Mouse (Mus musculus) adrenal gland, adult (tissue): ENCODE data around the gene Slc30a10.
A peak's percentile ranks its signal among the peaks of the same experiment; 100 is the strongest.

ENCODE experiments used
- DNase-seq, 2 experiments: peaks; one replicate each; pipeline ENCODE4 v3.0.0; 2022 to 2023; ENCODE audit warnings: low spot score in 1 of 2; ENCODE audit not compliant: inconsistent age in 2 of 2

The Slc30a10 gene

DNA sequence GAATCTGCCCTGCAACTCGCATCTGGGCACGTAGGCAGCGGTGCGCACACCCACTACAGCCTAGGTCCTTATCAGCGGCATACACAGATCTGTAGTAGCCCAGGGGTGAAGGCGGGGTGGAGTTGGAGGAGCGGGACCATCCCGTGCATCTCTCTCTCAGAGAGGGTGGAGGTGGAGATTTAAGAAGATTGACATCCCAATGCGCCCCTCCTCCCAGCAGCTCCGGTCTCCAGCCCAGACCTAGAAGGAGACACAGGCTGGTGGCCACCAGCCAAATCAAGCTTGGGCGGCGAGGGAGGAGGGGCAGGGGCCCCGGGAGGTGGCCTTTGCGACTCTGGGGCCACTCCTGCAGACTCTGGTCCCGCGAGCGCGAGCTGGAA, at the start of gene Slc30a10:
TSS of gene Slc30a10 (plus strand) at position 274 of the 380 bp plus-strand sequence.
- peak in 1 of 2 experiments; percentile 29 for DNase-seq

DNA sequence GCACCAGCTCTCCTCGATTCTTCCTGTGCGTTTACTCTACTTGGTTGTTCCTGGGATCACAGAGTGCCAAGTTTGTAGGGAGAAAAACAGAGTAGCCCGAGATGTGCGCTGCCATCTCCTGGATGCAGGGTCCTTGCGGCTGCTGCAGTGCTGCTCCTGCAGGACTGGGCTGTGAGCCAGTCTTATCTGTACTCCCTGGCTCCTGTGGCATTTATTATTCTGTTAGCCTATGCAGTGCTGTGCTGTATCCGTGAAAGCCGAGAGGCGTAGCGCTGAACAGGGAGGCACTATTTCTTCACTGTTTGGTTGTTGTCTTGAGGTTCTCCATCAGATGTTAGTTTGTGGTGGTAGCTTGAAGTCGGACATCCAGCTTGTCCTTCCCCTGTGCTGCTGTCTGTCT, 48.7 kb upstream of the Slc30a10 start:
- no peak for DNase-seq

DNA sequence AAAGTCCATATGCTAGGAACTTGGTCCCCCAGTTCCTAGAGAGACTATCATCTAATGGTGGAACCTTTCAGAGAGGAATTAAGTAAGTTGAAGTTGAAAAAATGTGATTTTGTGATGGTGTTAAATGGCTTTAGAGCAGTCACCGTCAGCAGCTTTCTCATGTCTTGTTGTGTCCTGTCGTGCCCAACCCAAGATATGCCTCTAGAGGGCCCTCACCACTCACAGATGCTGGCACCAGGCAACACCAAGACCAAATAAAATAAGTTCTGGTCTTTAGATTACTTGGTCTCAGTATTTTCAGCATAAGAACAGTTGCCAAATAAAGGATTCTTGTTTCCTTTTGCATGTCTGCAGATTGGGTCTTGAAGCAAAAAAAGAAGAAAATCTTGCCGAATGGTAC, 44.8 kb upstream of the Slc30a10 start:
- DNase-seq: no peak

DNA sequence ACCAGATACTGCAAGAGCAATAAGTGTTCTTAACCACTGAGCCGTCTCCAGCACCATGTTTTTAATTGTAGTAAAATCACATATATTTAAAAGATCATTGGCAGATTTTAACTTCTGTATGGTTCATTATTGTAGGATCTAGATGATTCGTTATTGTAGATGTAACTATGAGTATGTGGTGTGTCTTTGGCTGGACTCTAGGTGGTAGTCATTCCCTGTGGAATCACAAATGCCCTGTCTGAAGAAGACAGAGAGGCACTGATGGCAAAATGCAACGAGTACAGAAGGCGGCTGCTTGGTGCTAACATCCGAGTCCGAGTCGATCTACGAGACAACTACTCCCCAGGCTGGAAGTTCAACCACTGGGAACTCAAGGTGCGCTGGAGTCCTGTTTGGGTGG, 36.6 kb upstream of the Slc30a10 start:
- no peak for DNase-seq

DNA sequence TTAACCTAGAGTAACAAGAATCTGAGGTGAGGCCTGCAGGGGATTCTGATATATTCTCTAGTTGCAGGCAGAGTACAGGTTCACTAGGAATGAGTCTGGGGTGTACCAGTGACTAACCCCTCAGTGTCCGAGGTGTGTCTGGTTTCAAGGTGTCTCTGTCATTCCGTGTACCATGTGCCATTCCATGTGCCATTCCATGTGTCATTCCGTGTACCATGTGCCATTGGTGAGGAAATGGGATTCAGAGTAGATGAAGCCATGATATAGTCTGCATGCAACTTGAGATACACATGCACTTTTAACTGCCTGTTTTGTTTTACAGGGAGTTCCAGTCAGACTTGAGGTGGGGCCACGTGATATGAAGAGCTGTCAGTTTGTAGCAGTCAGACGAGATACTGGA, 34.8 kb upstream of the Slc30a10 start:
- DNase-seq: no peak

DNA sequence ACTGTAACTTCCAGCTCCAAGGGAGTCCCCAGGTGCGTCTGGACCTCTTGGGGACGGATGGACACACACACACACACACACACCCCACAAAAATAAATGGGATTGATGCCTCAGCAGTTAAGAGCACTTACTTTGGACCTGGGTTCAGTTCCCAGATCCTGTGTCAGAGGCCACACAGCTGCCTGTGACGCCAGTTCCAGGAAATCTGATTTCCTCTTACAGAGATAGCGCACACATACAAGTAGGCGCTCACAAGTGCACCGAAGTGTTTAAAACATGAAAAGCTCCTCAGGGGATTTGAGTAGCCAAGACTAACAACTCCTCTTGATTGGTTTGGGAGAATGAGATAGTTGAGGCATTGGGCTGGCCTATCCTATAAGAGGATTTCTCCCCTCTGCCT, 33.9 kb upstream of the Slc30a10 start:
- DNase-seq: no peak

DNA sequence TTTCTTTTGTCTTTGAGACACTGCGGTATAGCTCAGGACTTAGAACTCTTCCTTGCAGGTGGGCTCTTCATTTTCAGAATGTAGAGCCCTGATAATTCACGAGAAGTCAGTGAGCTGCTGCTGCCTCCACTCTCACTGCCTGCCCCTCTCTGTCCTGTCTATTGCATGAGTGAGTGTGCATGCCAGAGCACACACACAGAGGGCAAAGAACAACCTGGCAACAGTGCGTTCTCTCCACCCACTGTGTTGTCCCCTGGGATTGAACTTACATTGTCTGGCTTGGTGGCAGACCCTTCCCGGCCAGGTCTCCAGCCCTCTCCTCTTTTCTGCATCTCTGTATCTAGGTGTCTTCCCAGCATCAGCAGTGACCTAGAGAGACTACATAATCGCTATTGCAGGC, 28.1 kb upstream of the Slc30a10 start:
- no peak for DNase-seq

DNA sequence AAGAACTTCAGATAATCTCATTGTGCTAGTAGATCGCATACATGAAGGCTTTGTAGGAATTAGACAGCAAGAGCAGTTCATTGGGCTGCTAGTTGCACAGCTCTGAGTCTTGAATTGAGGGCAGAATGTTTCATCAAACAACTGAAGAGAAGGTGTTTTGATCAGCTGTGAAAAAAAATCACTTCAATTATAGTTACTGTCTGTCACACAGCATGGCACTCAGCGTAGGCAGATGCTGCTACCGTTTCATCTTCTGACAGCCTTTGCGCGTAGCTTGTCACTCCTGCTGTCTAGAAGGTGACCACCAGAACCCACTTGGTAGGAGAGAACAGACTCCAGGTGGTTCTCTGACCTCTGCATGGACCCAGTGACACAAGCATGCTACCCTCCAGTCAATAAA, 24.2 kb upstream of the Slc30a10 start:
- no peak for DNase-seq

DNA sequence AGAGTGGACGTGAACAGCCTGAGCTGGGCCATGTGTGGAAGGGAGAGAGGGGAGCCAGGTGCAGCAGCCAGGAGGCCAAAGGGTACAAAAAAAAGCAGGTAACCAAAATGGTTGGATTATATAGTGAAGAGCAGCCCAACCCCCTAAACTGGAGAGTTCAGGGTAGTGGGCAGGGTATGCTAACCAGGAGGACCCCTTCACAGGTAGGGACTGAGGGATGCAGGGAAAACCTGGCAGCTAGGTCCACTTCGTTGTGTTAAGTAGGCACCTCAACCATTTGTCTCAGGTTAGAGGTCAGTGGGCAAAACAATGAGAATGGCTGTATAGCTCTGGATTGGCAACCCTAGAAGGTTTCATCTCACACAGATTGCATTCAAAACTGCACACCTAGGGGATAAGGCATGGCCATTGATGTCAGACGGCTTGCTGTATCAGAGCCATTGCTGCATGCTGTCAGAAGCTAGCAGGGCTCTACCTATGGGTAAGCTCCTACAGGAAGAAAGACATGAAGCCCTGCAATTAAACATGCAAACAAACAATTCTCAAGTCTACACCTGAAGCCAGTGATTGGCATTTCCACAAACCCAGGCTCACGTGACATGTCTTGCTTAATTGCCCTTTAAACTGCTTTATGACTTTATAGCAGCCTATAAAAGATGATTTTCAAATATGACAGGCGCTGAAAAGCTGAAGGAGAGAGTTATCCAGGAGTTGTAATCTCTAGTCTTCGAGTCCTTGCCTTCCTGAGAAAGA, 23.2 kb upstream of the Slc30a10 start:
- DNase-seq: no peak

DNA sequence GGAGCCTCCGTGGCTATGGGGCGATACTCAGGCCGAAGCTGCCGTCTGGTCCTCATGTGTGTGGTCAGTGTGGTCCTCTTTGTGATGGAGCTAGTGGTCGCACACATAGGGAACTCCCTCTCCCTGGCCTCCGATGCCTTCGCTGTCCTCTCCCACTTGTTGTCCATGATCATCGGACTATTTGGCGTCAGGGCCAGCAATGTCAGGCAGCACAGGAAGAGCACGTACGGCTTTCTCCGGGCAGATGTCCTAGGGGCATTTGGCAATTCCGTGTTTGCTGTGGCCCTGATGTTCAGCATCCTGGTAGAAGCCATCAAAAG, 22.7 kb upstream of the Slc30a10 start:
- DNase-seq: no peak

DNA sequence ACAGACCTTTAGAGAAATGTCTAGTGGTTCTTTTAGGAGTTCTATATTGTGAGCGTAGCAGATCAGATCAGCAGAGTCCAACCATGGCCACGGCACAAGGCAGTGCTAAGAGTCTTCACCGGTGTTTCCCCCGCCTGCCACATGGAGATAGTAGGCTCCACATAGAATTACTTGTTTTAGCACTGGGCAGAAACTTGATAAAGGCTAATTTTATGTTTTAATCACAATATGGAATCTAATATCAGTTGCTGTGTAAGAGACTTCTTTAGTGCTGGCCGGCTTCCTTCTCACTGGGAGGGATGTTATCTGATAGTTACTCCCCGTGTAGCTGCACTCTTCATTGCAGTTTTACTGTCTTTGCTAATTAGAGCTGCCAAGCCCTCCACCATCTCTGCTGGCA, 21.5 kb upstream of the Slc30a10 start:
- DNase-seq: no peak

DNA sequence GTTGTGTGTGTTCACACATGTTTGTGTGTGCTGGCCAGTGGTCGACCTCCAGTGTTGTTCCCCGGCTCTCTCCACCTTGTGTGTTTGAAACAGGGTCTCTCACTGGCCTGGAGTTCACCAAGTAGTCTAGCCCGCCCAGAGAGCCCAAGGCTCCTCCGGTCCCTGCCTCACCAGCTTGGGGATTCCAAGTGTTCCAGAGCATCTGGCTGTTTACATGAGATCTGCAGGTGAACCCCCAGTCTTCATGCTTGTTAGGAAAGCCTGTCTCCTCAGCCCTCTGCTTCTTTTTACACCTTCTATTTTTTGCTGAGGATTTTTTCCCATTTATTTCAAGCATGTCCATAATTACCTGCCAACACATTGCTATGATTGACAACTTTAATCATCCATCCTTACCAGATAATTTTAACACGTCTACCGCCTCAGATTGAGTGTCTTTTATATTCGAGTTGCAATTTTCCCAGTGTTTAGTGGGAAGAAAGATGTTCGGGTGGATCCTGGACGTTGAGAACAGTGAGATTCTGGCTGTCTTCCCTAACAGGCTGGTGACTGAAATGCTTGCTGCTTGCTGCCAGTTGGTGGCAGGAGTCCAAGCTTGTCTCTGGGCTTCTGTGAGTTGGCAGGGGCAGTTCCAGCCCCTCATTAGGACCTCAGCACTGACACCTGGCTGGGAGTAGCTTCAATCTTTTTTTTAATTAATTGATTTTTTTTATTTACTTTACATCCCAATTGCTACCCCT, 15.6 kb upstream of the Slc30a10 start:
- no peak for DNase-seq

DNA sequence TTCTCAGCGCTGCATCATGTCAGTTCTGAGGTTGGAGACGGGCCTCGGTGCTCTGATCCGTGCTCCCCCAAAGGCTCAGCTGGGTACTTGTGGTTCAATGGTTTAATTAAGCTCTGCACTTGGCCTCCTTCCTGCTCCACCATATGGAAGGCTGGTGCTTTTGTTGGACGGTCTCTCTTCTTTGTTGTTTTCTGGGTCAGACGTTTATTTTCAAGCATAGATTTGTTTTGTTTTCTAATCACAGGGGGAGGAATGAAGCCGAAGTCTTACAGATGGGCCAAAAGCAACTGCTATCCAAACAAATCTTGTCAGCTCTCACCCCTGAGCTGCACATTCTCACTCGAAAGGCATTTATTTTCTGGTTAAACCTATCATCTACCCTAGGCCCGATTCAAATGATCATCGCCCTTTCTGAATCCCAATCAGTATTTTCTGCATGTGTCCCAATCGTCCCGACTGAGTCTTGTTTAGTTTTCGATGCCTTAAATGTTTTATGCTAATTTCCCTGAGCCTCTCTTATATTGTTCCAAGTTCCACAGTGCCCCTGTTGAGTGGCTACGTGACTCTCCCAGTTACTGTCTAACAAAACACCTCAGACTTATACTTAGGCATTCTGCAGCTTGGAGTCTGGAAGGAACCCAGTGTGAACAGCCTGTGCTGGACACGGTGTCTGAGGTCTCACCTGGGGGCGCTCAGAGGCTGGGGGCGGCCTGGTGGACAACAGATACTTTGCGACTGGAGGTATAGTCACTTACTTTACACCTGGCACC, 12.8 kb upstream of the Slc30a10 start:
- no peak for DNase-seq

DNA sequence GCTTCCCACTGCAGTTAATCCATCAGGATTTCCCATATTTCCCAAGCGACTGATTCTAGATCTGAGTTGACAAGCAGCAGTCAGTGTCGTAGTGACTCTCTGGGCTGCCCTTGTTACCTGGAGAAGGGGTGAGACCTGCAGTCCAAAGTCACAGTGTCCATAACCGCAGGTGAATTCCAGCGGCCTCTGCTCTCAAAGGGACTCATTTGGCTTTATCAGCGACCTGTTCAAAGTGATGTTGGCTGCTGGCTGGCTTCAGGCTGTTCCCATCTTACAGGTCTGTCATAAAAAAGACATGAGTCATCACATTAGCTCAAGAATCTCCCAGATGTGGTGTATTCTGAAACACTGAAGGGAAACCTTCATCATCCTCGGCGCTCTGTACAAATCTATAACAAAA, 5.7 kb upstream of the Slc30a10 start:
- no peak for DNase-seq

DNA sequence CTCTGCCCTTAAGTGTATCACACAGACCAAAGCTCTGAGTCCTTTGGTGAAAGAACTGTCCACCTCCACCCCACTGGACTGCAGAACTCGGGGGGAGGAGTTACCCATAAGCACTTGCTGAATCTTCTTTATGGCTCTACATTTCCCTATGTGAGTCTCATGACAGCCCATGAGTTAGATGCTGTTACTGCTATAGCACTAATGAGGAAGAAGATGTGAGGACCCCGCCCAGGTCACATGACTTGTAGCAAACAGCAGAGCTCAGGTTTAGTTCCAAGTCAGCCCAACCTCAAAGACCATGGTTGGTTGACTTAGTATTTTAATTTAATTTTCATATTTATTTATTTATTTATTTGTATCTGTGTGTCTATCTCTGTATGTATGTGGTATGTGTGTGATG, 4.9 kb upstream of the Slc30a10 start:
- DNase-seq: no peak

DNA sequence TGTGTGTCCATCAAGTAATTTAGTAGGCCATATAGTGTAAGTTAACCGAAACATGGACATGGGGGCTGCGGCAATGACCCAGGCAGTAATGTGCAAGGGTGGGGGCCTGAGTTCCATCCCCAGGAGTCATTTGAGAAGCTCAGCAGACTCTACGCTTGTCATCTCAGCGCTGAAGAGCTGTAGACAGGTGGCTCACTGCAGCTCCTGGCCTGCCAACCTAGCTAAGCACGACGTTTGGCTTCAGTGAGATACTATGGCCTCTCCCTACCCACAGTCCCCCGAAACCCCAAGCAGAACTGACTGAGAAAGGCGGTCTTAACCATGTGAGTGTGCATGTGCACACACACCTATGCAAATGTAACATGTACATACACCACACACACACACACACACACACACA, 3.6 kb upstream of the Slc30a10 start:
- DNase-seq: no peak

DNA sequence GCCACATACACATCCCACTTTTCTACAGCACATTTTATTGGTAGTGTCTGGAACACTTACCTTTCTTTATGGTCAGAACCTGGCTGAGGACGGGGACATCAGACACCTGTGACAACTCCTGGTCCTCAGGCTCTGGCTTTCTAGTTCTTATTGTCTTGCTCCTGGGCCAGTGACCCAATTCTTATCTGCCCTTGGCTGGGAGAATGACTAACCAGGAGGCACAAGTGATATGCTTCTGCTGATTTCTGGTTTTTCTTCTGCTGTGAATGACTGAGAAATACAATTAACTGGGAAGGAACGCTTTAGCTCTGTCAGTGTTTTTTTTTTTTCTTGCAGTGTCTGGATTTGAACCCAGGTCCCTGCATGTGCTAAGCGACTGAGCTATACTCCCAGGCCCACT, 3.2 kb upstream of the Slc30a10 start:
- no peak for DNase-seq

DNA sequence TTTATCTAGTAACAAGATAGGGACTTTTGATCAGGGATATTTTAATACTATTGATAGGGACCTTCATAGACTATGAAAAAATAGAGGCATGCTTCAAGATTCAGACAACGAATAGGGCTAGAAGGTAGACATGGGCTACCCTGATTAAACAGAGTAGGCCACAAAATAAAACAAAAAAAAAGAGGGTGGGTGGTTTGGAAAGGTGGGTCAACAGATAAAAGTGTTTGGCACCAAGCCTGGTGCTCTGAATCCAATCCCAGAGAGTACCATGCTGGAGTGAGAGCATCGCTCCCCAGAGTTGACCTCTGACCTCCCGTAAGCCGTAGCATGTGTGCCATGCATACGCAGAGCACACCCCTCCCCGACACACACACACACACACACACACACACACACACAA, 2.2 kb upstream of the Slc30a10 start:
- DNase-seq: no peak

DNA sequence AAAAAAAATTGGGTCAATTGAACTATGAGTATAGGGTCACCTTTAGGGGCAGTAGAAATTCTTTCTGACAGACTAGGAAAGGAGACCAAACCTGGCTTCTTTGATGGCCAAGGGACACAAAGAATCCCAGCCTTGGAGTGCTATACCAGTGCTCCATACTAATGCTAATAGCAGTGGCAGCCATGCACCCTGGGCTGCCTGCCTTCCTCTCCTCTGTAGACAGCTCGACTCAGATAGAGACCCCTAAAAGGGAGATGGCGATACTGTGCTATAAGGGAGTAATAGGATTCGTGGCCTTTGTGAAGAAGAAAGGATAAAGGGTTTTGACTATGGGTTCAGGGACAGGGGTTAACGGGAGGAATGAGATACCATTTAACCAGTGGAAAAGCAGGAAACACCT, 504 bp upstream of the Slc30a10 start:
- no peak for DNase-seq

DNA sequence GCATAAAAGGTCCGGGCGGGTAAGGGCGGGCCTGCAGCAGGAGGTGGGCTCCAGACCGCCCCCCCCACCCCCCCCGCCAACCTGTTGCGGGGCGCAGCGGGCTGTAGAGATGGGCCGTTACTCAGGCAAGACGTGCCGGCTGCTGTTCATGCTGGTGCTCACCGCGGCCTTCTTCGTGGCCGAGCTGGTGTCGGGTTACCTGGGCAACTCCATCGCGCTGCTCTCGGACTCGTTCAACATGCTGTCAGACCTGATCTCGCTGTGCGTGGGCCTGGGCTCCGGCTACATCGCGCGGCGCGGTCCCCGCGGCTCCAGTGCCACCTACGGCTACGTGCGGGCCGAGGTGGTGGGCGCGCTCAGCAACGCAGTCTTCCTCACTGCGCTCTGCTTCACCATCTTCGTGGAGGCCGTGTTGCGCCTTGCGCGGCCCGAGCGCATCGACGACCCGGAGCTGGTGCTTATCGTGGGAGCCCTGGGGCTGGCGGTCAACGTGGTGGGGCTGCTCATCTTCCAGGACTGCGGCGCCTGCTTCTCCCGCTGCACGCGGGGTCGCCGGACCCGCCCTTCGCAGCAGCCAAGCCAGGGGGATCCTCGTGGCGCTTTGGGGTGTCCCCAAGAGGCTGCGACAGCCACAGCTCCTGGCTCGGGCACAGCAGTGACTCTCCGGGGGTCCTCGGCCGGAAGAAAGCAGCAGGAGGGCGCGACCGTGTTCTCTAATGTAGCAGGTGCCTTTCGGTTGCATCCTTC, 480 bp downstream of the Slc30a10 start:
- peak in 1 of 2 experiments; percentile 41 for DNase-seq

DNA sequence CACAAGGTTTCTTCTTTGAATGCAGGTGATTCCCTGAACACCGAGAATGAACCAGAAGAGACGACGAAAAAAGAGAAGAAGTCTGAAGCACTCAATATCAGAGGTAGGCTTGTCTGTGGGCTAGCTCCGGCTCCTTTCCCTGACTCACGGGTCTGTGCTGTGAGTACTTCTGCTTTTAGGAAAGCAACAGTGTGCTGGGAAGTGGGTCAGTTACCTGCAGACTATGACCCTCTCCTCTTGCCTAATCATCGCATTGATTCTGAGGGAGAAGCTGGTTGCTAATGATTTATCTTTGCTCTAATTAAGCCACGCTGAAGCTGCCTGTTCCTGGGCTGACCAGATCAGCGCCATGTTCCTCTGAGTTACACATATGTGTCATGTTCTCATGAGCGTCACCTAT, 1.7 kb downstream of the Slc30a10 start:
- no peak for DNase-seq
